Mouse (Mus musculus): ENCODE measurements around the gene Bcdin3d. TPM values are rescaled to one million over a fixed set of nuclear protein-coding genes. Genes with fewer than 3 reads are reported as not detected.

Bcdin3d gene
- polyA plus RNA-seq, 1 experiment from 2014 or later = 16.1 TPM

GRCm38 (mm10) chr15:99433081-99433718 is 41.3 kb downstream of the Bcdin3d start:
- TF ChIP-seq CTCF (IDR thresholded peaks at IDR 0.05; ENCODE audit: low read depth) = no peak
- no peak overlapping the region for H3K4me3 ChIP-seq (replicated peaks; ENCODE audit: low read depth, low read length)
- H3K4me2 ChIP-seq (ENCODE audit: low read length) = no peak overlapping the region
- H3K4me1 ChIP-seq (replicated peaks; ENCODE audit: insufficient read depth, low read length) = peaks cover 13% of the 10 kb centered on the region
- ATAC-seq (replicated peaks; ENCODE audit: low FRiP score, low read depth) = no peak
- no peak for DNase-seq (ENCODE audit: low spot score)
- H3K36me3 ChIP-seq (ENCODE audit: insufficient read depth, low read length) = 0 out of 2 replicates have a peak, but pooled peaks cover 6% of the 10 kb centered on the region
- WGBS = 90% methylated on average over 16 of the region's 16 CpGs
- H3K27me3 ChIP-seq (ENCODE audit: insufficient read depth, low read length) = no peaks in the 10 kb centered on the region
- no peak overlapping the region for H3K27ac ChIP-seq
- no peak overlapping the region for H3K9ac ChIP-seq (ENCODE audit: low read depth, low read length)
- H3K9me3 ChIP-seq (replicated peaks; ENCODE audit: low read length) = no peaks in the 10 kb centered on the region

DNA sequence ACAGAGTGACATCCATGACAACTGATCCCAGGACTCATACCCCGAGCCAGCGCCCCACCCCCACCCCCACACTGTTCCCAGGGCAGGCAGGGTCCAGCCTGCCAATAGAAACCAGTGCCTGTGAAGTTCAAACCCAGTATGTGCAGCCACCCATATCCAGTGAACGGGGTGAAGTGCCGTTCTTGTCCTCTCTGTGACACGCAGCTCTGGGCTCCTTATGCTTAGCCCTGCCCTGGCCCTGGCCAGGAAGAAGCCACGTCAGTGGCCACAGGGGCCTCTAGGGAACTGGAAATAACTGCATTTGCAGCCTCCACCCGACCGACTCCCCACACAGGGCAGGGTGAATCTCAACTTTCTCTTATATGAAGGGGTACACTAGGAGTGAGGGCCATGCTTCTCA is 42.6 kb downstream of the Bcdin3d start:
- Histone ChIP-seq H3K36me3 (ENCODE audit: insufficient read depth, low read length) (peaks cover 13% of the 10 kb centered on the region; the same call in 1 of the 2 replicates), H3K9ac (ENCODE audit: low read depth, low read length) (no peak overlapping the region), H3K4me3 (replicated peaks; ENCODE audit: low read depth, low read length) (no peak overlapping the region), H3K4me1 (replicated peaks; ENCODE audit: insufficient read depth, low read length) (peaks cover 13% of the 10 kb centered on the region), H3K27me3 (ENCODE audit: insufficient read depth, low read length) (no peaks in the 10 kb centered on the region), H3K27ac (no peak overlapping the region), H3K4me2 (ENCODE audit: low read length) (no peak overlapping the region), H3K9me3 (replicated peaks; ENCODE audit: low read length) (no peaks in the 10 kb centered on the region)
- 41% methylated on average over 8 of the region's 8 CpGs for WGBS
- ATAC-seq (replicated peaks; ENCODE audit: low FRiP score, low read depth) = peak; percentile 40; the same call in 1 of the 2 replicates
- DNase-seq (ENCODE audit: low spot score) = no peak
- TF ChIP-seq CTCF (IDR thresholded peaks at IDR 0.05; ENCODE audit: low read depth) = no peak

GRCm38 (mm10) chr15:99431504-99431903 is 43.0 kb downstream of the Bcdin3d start:
- no peaks in the 10 kb centered on the region for H3K9me3 ChIP-seq (replicated peaks; ENCODE audit: low read length)
- DNase-seq (ENCODE audit: low spot score) (no peak), ATAC-seq (replicated peaks; ENCODE audit: low FRiP score, low read depth) (no peak)
- TF ChIP-seq CTCF (IDR thresholded peaks at IDR 0.05; ENCODE audit: low read depth) = no peak
- H3K27me3 ChIP-seq (ENCODE audit: insufficient read depth, low read length) = no peaks in the 10 kb centered on the region
- no peak overlapping the region for H3K4me2 ChIP-seq (ENCODE audit: low read length)
- no peak overlapping the region for H3K4me3 ChIP-seq (replicated peaks; ENCODE audit: low read depth, low read length)
- no peak overlapping the region for H3K9ac ChIP-seq (ENCODE audit: low read depth, low read length)
- H3K4me1 ChIP-seq (replicated peaks; ENCODE audit: insufficient read depth, low read length) = peaks cover 13% of the 10 kb centered on the region
- H3K36me3 ChIP-seq (ENCODE audit: insufficient read depth, low read length) = peaks cover 18% of the 10 kb centered on the region; the same call in 1 of the 2 replicates
- no peak overlapping the region for H3K27ac ChIP-seq
- WGBS = 55% methylated on average over 7 of the region's 7 CpGs

DNA sequence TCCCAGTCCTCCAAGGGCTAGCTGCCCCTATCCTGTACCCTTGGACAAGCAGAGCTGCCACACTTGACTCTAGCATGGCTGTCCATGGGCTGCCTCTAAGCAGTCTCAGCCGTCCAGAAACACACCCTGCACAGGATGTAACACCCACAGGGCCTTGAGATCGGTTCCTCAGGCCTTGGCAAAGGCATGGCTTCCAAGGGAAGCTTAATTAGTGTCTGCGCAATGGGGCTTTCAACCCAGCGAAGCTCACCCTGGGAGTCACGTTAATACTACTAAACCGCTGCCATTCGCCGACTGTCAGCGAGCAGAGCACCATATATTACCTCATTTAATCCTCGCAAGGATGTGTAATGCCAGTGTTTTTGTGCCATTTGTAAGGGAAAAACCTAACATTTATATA is 43.5 kb downstream of the Bcdin3d start:
- ATAC-seq (replicated peaks; ENCODE audit: low FRiP score, low read depth) = no peak
- H3K4me1 ChIP-seq (replicated peaks; ENCODE audit: insufficient read depth, low read length) = peaks cover 13% of the 10 kb centered on the region
- no peak overlapping the region for H3K27ac ChIP-seq
- no peak overlapping the region for H3K4me3 ChIP-seq (replicated peaks; ENCODE audit: low read depth, low read length)
- no peak overlapping the region for H3K9ac ChIP-seq (ENCODE audit: low read depth, low read length)
- DNase-seq (ENCODE audit: low spot score) = no peak
- TF ChIP-seq CTCF (IDR thresholded peaks at IDR 0.05; ENCODE audit: low read depth) = no peak
- H3K27me3 ChIP-seq (ENCODE audit: insufficient read depth, low read length) = no peaks in the 10 kb centered on the region
- 86% methylated on average over 10 of the region's 10 CpGs for WGBS
- no peak overlapping the region for H3K4me2 ChIP-seq (ENCODE audit: low read length)
- peaks cover 22% of the 10 kb centered on the region; the same call in 1 of the 2 replicates for H3K36me3 ChIP-seq (ENCODE audit: insufficient read depth, low read length)
- H3K9me3 ChIP-seq (replicated peaks; ENCODE audit: low read length) = no peaks in the 10 kb centered on the region

DNA sequence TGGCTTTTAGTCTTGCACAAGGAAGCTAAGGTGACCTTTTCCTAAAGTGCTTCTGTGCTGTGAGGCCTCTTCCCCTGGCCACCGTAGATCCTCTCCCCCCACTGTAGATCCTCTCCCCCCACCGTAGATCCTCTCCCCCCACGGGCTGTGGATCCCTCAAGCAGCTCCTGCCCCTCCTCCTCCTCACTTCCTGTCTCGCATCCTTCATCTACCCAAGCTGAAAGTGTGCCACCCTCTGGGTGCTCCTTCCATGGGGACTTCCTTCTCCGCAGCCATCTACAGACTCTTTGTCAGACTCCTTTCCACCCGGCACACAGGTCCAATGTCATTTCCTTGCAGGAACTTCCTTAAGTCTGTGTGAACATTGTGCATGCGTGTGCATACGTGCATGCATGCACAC is 44.1 kb downstream of the Bcdin3d start:
- peaks cover 28% of the 10 kb centered on the region for H3K36me3 ChIP-seq (ENCODE audit: insufficient read depth, low read length)
- WGBS = 69% methylated on average over 8 of the region's 8 CpGs
- no peak overlapping the region for H3K4me2 ChIP-seq (ENCODE audit: low read length)
- H3K4me3 ChIP-seq (replicated peaks; ENCODE audit: low read depth, low read length) = no peak overlapping the region
- ATAC-seq (replicated peaks; ENCODE audit: low FRiP score, low read depth) (no peak), DNase-seq (ENCODE audit: low spot score) (no peak)
- no peak for TF ChIP-seq CTCF (IDR thresholded peaks at IDR 0.05; ENCODE audit: low read depth)
- H3K9me3 ChIP-seq (replicated peaks; ENCODE audit: low read length) = no peaks in the 10 kb centered on the region
- H3K27me3 ChIP-seq (ENCODE audit: insufficient read depth, low read length) = no peaks in the 10 kb centered on the region
- H3K4me1 ChIP-seq (replicated peaks; ENCODE audit: insufficient read depth, low read length) = peaks cover 13% of the 10 kb centered on the region
- H3K9ac ChIP-seq (ENCODE audit: low read depth, low read length) = no peak overlapping the region
- H3K27ac ChIP-seq = no peak overlapping the region

- H3K4me2 ChIP-seq (ENCODE audit: low read length) = no peak overlapping the region
- H3K27ac ChIP-seq = no peak overlapping the region
- DNase-seq (ENCODE audit: low spot score) (no peak), ATAC-seq (replicated peaks; ENCODE audit: low FRiP score, low read depth) (no peak)
- H3K36me3 ChIP-seq (ENCODE audit: insufficient read depth, low read length) = peaks cover 24% of the 10 kb centered on the region
- H3K4me3 ChIP-seq (replicated peaks; ENCODE audit: low read depth, low read length) = no peak overlapping the region
- WGBS = 85% methylated on average over 9 of the region's 9 CpGs
- no peaks in the 10 kb centered on the region for H3K9me3 ChIP-seq (replicated peaks; ENCODE audit: low read length)
- no peaks in the 10 kb centered on the region for H3K27me3 ChIP-seq (ENCODE audit: insufficient read depth, low read length)
- peaks cover 10% of the 10 kb centered on the region for H3K4me1 ChIP-seq (replicated peaks; ENCODE audit: insufficient read depth, low read length)
- no peak for TF ChIP-seq CTCF (IDR thresholded peaks at IDR 0.05; ENCODE audit: low read depth)
- no peak overlapping the region for H3K9ac ChIP-seq (ENCODE audit: low read depth, low read length)
These were observed 50.6 kb downstream of the Bcdin3d start for GRCm38 (mm10) chr15:99423884-99424283.

GRCm38 (mm10) chr15:99423131-99423530 is 51.4 kb downstream of the Bcdin3d start:
- DNase-seq (ENCODE audit: low spot score) = no peak
- peaks cover 10% of the 10 kb centered on the region for H3K4me1 ChIP-seq (replicated peaks; ENCODE audit: insufficient read depth, low read length)
- no peak overlapping the region for H3K27ac ChIP-seq
- H3K36me3 ChIP-seq (ENCODE audit: insufficient read depth, low read length) = peaks cover 24% of the 10 kb centered on the region
- TF ChIP-seq CTCF (IDR thresholded peaks at IDR 0.05; ENCODE audit: low read depth) = no peak
- H3K9ac ChIP-seq (ENCODE audit: low read depth, low read length) = no peak overlapping the region
- no peaks in the 10 kb centered on the region for H3K9me3 ChIP-seq (replicated peaks; ENCODE audit: low read length)
- H3K4me2 ChIP-seq (ENCODE audit: low read length) = no peak overlapping the region
- no peaks in the 10 kb centered on the region for H3K27me3 ChIP-seq (ENCODE audit: insufficient read depth, low read length)
- ATAC-seq (replicated peaks; ENCODE audit: low FRiP score, low read depth) = no peak
- WGBS = 85% methylated on average over 10 of the region's 10 CpGs
- no peak overlapping the region for H3K4me3 ChIP-seq (replicated peaks; ENCODE audit: low read depth, low read length)

Measured in kidney, postnatal 0 days (tissue).